Mouse (Mus musculus): Measurements from ENCODE around the gene Abcg1. TPM values are rescaled to one million over a fixed set of nuclear protein-coding genes. Genes with fewer than 3 reads are reported as not detected.

The Abcg1 gene
- polyA plus RNA-seq (2016; fragmentation: Nextera tagmentation; extraction: Ambion mirVana), result 13.0 TPM in 2 replicates

DNA sequence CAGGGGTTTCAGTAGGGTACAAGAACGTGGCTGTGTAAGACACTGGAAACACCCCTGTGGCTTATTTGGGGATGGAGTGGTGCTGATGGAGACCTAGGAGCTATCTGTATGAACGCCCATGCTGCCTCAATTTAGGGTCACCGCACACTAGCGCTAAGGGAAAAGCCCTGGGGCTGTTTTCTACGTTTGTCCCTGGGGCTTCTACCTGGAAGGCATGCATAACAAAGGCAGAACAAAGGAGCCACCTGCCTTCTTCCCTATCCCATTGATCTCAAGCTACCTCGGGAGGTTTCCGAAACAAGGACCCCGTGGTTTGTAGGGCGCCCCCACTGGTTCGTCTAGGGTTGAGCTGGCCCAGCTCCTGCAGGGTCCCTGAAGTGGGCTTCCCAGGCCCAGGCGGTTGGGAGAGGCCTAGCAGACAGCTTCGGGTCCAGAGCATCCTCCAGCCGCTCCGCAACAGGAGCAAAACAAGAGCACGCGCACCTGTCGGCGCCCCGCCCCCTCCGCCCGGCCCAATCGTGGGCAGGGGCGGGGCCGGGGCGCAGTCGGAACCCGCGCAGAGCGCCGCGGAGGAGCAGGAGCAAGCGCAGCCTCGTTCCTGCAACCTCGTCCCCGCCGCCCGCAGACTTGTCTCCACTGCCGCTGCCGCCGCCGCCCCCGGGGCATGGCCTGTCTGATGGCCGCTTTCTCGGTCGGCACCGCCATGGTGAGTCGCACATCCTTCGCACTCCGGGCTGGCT is at the start of gene Abcg1:
Abcg1 (plus strand) TSS at position 525 of the 740 bp plus-strand sequence.
- Histone ChIP-seq H3K4me1 (peaks cover 14% of the 10 kb centered on the region), H3K4me3 (peak within 1 kb of the TSS; percentile 53), H3K27me3 (replicated peaks) (peaks cover 24% of the 10 kb centered on the region), H3K36me3 (no peaks in the 10 kb centered on the region), H3K9me3 (peaks cover 11% of the 10 kb centered on the region; the same call in 1 of the 2 replicates), H3K9ac (peak within 1 kb of the TSS; percentile 64), H3K4me2 (replicated peaks) (peak within 1 kb of the TSS; percentile 91), H3K27ac (peak within 1 kb of the TSS; percentile 32; the same call in 1 of the 2 replicates)
- ATAC-seq (ENCODE audit: low FRiP score, low read depth), result peak; percentile 87
- 2% methylated on average over 49 of the region's 49 CpGs for WGBS

DNA sequence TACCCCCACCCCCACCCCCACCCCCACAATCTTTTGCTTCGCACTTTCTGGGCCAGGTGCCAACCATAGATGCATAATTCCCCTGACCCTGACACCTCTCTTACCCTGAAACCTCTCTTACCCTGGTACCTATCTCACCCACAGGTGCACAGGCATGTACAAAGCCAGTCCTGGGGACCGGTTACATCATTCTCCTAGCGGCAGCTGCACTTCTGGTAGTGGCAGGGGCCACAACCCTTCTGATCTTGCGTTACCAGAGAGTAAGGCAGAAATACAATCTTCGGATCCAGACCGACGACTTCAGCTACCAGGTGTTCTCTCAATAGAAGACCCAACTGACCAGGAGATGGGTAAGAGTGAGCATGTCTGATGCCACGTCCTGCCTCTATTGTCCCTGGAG is 49.1 kb upstream of the Abcg1 start:
- 85% methylated on average over 8 of the region's 8 CpGs for WGBS
- H3K9ac ChIP-seq, result no peak overlapping the region
- H3K4me3 ChIP-seq, result no peak overlapping the region
- H3K36me3 ChIP-seq, result no peaks in the 10 kb centered on the region
- ATAC-seq (ENCODE audit: low FRiP score, low read depth), result no peak
- H3K27ac ChIP-seq, result no peak overlapping the region
- H3K9me3 ChIP-seq, result no peaks in the 10 kb centered on the region
- no peaks in the 10 kb centered on the region for H3K27me3 ChIP-seq (replicated peaks)
- H3K4me2 ChIP-seq (replicated peaks), result no peak overlapping the region
- H3K4me1 ChIP-seq, result no peaks in the 10 kb centered on the region

DNA sequence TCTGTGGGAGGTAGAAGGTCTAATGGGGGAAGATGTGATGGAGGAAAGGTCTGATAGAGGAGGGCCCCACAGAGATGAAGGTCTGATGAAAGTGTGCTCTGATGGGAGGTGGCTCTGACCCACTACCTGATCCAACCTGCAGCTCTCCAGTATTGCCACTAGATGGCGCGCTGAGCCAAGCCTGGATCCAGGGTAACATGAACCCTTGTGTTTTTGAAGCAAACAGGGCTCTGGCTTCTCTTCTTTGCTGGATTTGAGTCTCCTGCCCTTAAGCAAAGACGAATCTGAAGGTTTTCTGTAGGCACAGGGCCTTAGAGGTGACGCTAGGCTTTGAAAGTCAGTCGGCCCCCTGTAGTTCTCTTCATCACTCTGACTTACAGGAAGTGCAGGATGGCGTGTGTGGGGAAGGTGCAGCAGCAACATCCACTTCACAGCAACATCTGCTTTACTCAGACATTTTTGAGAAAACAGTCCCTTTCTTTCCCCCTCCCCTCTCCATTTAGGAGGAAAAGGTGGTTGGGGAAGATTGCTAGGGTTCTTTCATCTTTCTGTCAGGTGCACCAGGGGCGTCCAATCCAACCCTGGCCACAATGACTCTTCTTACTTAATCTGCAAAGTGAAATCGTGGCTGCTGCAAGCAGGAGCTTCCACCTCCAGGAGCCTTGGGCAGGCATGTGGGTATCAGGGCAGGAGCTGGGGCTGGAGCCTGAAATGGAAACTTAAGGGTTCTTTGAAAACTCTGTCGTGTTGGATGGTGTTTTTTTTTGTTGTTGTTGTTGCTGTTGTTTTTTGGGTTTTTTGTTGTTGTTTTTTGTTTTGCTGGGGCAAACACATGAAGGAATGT is 45.7 kb upstream of the Abcg1 start:
- Histone ChIP-seq H3K27me3 (replicated peaks) (no peaks in the 10 kb centered on the region), H3K4me3 (no peak overlapping the region), H3K4me2 (replicated peaks) (no peak overlapping the region), H3K9ac (no peak overlapping the region), H3K36me3 (no peaks in the 10 kb centered on the region), H3K27ac (no peak overlapping the region), H3K4me1 (no peaks in the 10 kb centered on the region), H3K9me3 (peaks cover 6% of the 10 kb centered on the region; the same call in 1 of the 2 replicates)
- WGBS, result 39% methylated on average over 9 of the region's 9 CpGs
- no peak for ATAC-seq (ENCODE audit: low FRiP score, low read depth)

DNA sequence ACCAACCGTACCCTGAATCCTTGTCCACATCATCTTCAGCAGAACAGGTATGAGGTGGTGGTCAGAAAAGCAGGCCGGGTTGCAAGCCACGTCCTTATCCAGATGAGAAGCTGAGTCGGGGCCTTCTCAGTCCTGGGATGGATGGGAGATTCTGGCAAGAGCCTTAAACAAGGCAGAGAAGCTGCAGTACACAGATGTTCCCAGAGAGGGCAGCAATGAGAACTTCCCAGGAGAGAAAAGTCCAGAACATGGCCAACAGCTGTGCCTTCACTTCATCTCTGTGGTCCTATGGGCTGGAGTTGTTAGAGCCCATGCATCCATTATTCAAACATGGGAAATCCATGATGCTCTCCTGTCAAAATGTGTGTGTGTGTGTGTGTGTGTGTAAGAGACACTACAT is 39.2 kb upstream of the Abcg1 start:
- H3K9ac ChIP-seq, result no peak overlapping the region
- no peaks in the 10 kb centered on the region for H3K4me1 ChIP-seq
- 73% methylated on average over 4 of the region's 4 CpGs for WGBS
- H3K9me3 ChIP-seq, result peaks cover 7% of the 10 kb centered on the region; the same call in 1 of the 2 replicates
- no peak for ATAC-seq (ENCODE audit: low FRiP score, low read depth)
- H3K4me3 ChIP-seq, result no peak overlapping the region
- no peaks in the 10 kb centered on the region for H3K27me3 ChIP-seq (replicated peaks)
- no peak overlapping the region for H3K27ac ChIP-seq
- no peak overlapping the region for H3K4me2 ChIP-seq (replicated peaks)
- no peaks in the 10 kb centered on the region for H3K36me3 ChIP-seq

DNA sequence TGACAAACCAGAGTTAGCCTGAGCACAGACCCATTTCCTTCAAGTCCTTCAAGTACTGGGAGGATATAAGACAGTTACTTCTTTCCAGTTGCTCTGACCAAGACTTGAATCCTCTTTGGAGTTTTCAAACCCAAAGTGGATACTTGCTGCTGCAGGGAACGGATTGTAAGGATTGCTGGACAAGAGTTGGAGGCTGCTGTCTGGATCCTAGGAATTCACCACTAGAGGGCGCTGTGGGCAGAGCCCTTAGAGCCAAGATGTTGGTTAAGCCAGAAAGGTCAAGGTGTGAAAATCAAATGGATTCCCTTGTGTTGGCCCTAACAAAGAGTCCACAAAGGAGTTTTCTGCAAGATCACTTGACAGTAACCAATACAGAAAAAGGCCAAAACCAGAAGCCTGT is 38.0 kb upstream of the Abcg1 start:
- H3K9me3 ChIP-seq, result peaks cover 7% of the 10 kb centered on the region; the same call in 1 of the 2 replicates
- H3K27me3 ChIP-seq (replicated peaks), result no peaks in the 10 kb centered on the region
- H3K4me1 ChIP-seq, result 0 out of 2 replicates have a peak, but pooled peaks cover under 1% of the 10 kb centered on the region
- no peaks in the 10 kb centered on the region for H3K36me3 ChIP-seq
- no peak overlapping the region for H3K4me2 ChIP-seq (replicated peaks)
- ATAC-seq (ENCODE audit: low FRiP score, low read depth), result no peak
- no peak overlapping the region for H3K9ac ChIP-seq
- 9% methylated on average over 2 of the region's 2 CpGs for WGBS
- H3K4me3 ChIP-seq, result no peak overlapping the region
- no peak overlapping the region for H3K27ac ChIP-seq

GRCm38 (mm10) chr17:31020078-31020477 is 37.4 kb upstream of the Abcg1 start:
- 85% methylated on average over 2 of the region's 2 CpGs for WGBS
- H3K27me3 ChIP-seq (replicated peaks), result no peaks in the 10 kb centered on the region
- H3K4me1 ChIP-seq, result 0 out of 2 replicates have a peak, but pooled peaks cover 3% of the 10 kb centered on the region
- H3K4me2 ChIP-seq (replicated peaks), result no peak overlapping the region
- H3K4me3 ChIP-seq, result no peak overlapping the region
- peaks cover 7% of the 10 kb centered on the region; the same call in 1 of the 2 replicates for H3K9me3 ChIP-seq
- H3K9ac ChIP-seq, result no peak overlapping the region
- no peaks in the 10 kb centered on the region for H3K36me3 ChIP-seq
- ATAC-seq (ENCODE audit: low FRiP score, low read depth), result no peak
- H3K27ac ChIP-seq, result no peak overlapping the region

GRCm38 (mm10) chr17:31021276-31021675 is 36.2 kb upstream of the Abcg1 start:
- Histone ChIP-seq H3K27ac (no peak overlapping the region), H3K4me2 (replicated peaks) (no peak overlapping the region), H3K27me3 (replicated peaks) (no peaks in the 10 kb centered on the region), H3K36me3 (no peaks in the 10 kb centered on the region), H3K9ac (no peak overlapping the region), H3K9me3 (peaks cover 6% of the 10 kb centered on the region; the same call in 1 of the 2 replicates), H3K4me3 (no peak overlapping the region), H3K4me1 (0 out of 2 replicates have a peak, but pooled peaks cover 3% of the 10 kb centered on the region)
- ATAC-seq (ENCODE audit: low FRiP score, low read depth), result no peak
- 89% methylated on average over 8 of the region's 8 CpGs for WGBS

- 74% methylated on average over 7 of the region's 7 CpGs for WGBS
- H3K36me3 ChIP-seq, result no peaks in the 10 kb centered on the region
- H3K27ac ChIP-seq, result no peak overlapping the region
- H3K4me1 ChIP-seq, result 0 out of 2 replicates have a peak, but pooled peaks cover 3% of the 10 kb centered on the region
- no peak overlapping the region for H3K4me2 ChIP-seq (replicated peaks)
- no peaks in the 10 kb centered on the region for H3K27me3 ChIP-seq (replicated peaks)
- no peaks in the 10 kb centered on the region for H3K9me3 ChIP-seq
- H3K4me3 ChIP-seq, result no peak overlapping the region
- H3K9ac ChIP-seq, result no peak overlapping the region
- no peak for ATAC-seq (ENCODE audit: low FRiP score, low read depth)
These were observed 33.2 kb upstream of the Abcg1 start for GRCm38 (mm10) chr17:31024125-31024781.

GRCm38 (mm10) chr17:31024782-31025125 is 32.7 kb upstream of the Abcg1 start:
- 0 out of 2 replicates have a peak, but pooled peaks cover 3% of the 10 kb centered on the region for H3K4me1 ChIP-seq

GRCm38 (mm10) chr17:31026986-31027385 is 30.5 kb upstream of the Abcg1 start:
- no peak overlapping the region for H3K4me2 ChIP-seq (replicated peaks)
- H3K27ac ChIP-seq, result no peak overlapping the region
- no peak for ATAC-seq (ENCODE audit: low FRiP score, low read depth)
- no peak overlapping the region for H3K4me3 ChIP-seq
- 92% methylated on average over 6 of the region's 6 CpGs for WGBS
- 0 out of 2 replicates have a peak, but pooled peaks cover 6% of the 10 kb centered on the region for H3K9me3 ChIP-seq
- no peaks in the 10 kb centered on the region for H3K36me3 ChIP-seq
- 0 out of 2 replicates have a peak, but pooled peaks cover 3% of the 10 kb centered on the region for H3K4me1 ChIP-seq
- no peaks in the 10 kb centered on the region for H3K27me3 ChIP-seq (replicated peaks)
- no peak overlapping the region for H3K9ac ChIP-seq

More at GRCm38 (mm10) chr17:31024782-31025125, 32.7 kb upstream of the Abcg1 start:
- Histone ChIP-seq H3K4me3 (no peak overlapping the region), H3K27ac (no peak overlapping the region), H3K27me3 (replicated peaks) (no peaks in the 10 kb centered on the region), H3K9me3 (no peaks in the 10 kb centered on the region), H3K4me2 (replicated peaks) (no peak overlapping the region), H3K9ac (no peak overlapping the region), H3K36me3 (no peaks in the 10 kb centered on the region)
- ATAC-seq (ENCODE audit: low FRiP score, low read depth), result no peak
- 71% methylated on average over 5 of the region's 5 CpGs for WGBS

DNA sequence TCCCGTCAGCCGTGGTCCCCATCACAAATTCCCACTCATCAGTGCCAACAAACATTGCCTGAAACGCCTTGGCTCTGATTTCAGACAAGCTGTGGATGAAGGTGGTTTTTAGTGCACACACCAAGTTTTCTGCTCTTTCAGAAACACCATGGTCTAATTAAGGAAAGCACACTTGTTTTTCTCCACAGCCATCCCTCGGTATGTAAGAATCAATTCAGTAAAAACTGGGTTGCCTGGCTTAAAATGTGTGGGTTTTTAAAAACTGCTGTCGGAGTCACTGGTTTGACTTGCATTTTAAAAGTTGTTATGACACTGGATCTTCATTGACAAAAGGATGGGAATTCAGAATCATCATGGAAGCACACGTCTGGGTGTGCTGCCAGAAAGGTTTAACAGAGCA is 29.8 kb upstream of the Abcg1 start:
- Histone ChIP-seq H3K9me3 (peaks cover 12% of the 10 kb centered on the region; the same call in 1 of the 2 replicates), H3K4me2 (replicated peaks) (no peak overlapping the region), H3K4me1 (0 out of 2 replicates have a peak, but pooled peaks cover 3% of the 10 kb centered on the region), H3K27me3 (replicated peaks) (no peaks in the 10 kb centered on the region), H3K9ac (no peak overlapping the region), H3K36me3 (no peaks in the 10 kb centered on the region), H3K27ac (no peak overlapping the region), H3K4me3 (no peak overlapping the region)
- ATAC-seq (ENCODE audit: low FRiP score, low read depth), result no peak
- 91% methylated on average over 6 of the region's 6 CpGs for WGBS

All from neural tube, embryonic 12.5 days (tissue).